Mouse (Mus musculus): ENCODE data around the gene Fhad1.

DNA sequence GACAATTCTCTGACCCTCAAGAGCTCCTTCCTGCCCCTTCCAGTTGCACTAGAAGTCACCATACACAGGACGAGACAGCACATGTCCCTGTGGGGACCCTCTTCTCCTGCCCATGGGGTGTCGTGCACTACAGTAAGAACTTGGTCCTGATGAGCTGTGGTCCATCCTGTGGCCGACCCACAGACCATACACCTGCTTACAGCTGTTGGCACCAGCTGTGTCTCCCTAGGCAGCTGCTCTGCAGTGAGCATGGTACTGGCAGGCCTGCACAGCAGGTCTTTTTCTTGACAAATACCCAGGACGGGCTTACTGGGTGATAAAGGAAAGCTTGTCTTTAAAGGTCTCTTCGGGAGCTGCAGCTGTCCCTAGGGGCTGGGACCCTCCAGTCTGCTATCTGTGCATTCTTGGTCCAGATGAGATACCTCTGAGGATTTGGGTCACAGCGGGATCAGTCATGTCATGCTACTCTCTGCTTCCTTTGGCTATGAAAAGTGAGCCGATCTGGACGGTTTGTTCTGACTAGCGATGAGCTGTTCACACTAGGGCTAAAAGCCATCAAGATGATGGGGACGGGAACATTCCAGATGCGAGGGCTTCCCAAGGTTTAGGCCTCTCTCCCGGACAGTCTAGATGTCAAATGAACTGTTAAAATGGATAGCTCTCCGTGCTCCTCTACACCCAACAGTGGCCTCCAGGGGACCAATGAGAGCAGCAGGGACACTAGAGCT lies 44.4 kb upstream of the Fhad1 start:
- no peak for TF ChIP-seq POLR2A (IDR thresholded peaks at IDR 0.05; ENCODE audit: low read depth, low read length)
- TF ChIP-seq CTCF (conservative IDR thresholded peaks at IDR 0.05; ENCODE audit: insufficient read depth, insufficient read length, low read depth, low read length) = no peak

All from kidney, adult 2 months (tissue).